In genomic region chr11:58995061-58995806, GRCm38 (mm10) we compare ENCODE assay signal across 8 mouse cellular contexts. TPM values are rescaled to one million over a fixed set of nuclear protein-coding genes. Genes with fewer than 3 reads are reported as not detected.
A peak's percentile ranks its signal among the peaks of the same experiment; 100 is the strongest.
DNase-seq lines count a peak whose midpoint lies in the region; ATAC-seq and TF ChIP-seq lines count a peak whose summit lies in the region.

No protein-coding gene starts in this region.

- intact Hi-C loops in heart, adult 2 months (cut with DNase I) = no loop called here
- intact Hi-C loops in left cerebral cortex, postnatal 4 days (cut with DNase I) = no loop called here

- no peaks in the 10 kb centered on the region for H3K79me2 ChIP-seq in heart, adult 2 months (replicated peaks; ENCODE audit: control insufficient read depth, insufficient read depth, low read length)

- no peak for TF ChIP-seq POLR2A in heart, adult 2 months (IDR thresholded peaks at IDR 0.05; ENCODE audit: insufficient read depth, low read depth, low read length)

- H3K27me3 ChIP-seq in heart, adult 2 months (ENCODE audit: control insufficient read depth, insufficient read depth, low read length) = no peaks in the 10 kb centered on the region
- H3K27me3 ChIP-seq in lung, embryonic 15.5 days = peaks cover 26% of the 10 kb centered on the region
- peaks cover 41% of the 10 kb centered on the region for H3K27me3 ChIP-seq in limb, embryonic 15.5 days
- peaks cover 18% of the 10 kb centered on the region; the same call in 1 of the 2 replicates for H3K27me3 ChIP-seq in stomach, embryonic 15.5 days (replicated peaks)

- H3K4me1 ChIP-seq in heart, adult 2 months (ENCODE audit: control insufficient read depth, insufficient read depth, low read length) = peaks cover 16% of the 10 kb centered on the region
- H3K4me1 ChIP-seq in lung, embryonic 15.5 days = 0 out of 2 replicates have a peak, but pooled peaks cover 3% of the 10 kb centered on the region
- peaks cover 13% of the 10 kb centered on the region for H3K4me1 ChIP-seq in limb, embryonic 15.5 days
- peaks cover 9% of the 10 kb centered on the region; the same call in 1 of the 2 replicates for H3K4me1 ChIP-seq in stomach, embryonic 15.5 days

- peak overlapping the region; percentile 59; the same call in 1 of the 2 replicates for H3K4me2 ChIP-seq in lung, embryonic 15.5 days
- H3K4me2 ChIP-seq in limb, embryonic 15.5 days = no peak overlapping the region
- peak overlapping the region; percentile 75; the same call in 1 of the 2 replicates for H3K4me2 ChIP-seq in stomach, embryonic 15.5 days

- H3K27ac ChIP-seq in heart, adult 2 months = no peak overlapping the region; the same call in 1 of the 2 replicates
- no peak overlapping the region for H3K27ac ChIP-seq in lung, embryonic 15.5 days
- no peak overlapping the region for H3K27ac ChIP-seq in limb, embryonic 15.5 days
- H3K27ac ChIP-seq in stomach, embryonic 15.5 days = no peak overlapping the region

- no peak for TF ChIP-seq EP300 in heart, adult 2 months (IDR thresholded peaks at IDR 0.05; ENCODE audit: insufficient read depth, low read depth, low read length)

- TF ChIP-seq CTCF in heart, adult 2 months (IDR thresholded peaks at IDR 0.05) = no peak

- no peak overlapping the region; the same call in 1 of the 2 replicates for H3K9ac ChIP-seq in heart, adult 2 months (ENCODE audit: low read depth, low read length)
- no peak overlapping the region for H3K9ac ChIP-seq in lung, embryonic 15.5 days
- no peak overlapping the region for H3K9ac ChIP-seq in limb, embryonic 15.5 days
- no peak overlapping the region for H3K9ac ChIP-seq in stomach, embryonic 15.5 days

- H3K4me3 ChIP-seq in heart, adult 2 months = no peak overlapping the region
- no peak overlapping the region for H3K4me3 ChIP-seq in lung, embryonic 15.5 days
- peak overlapping the region; percentile 34; the same call in 1 of the 2 replicates for H3K4me3 ChIP-seq in limb, embryonic 15.5 days
- no peak overlapping the region for H3K4me3 ChIP-seq in stomach, embryonic 15.5 days (replicated peaks)

- 62% methylated on average over 9 of the region's 9 CpGs for WGBS in heart, adult 2 months
- WGBS in lung, embryonic 15.5 days = 75% methylated on average over 9 of the region's 9 CpGs
- WGBS in limb, embryonic 15.5 days = 74% methylated on average over 9 of the region's 9 CpGs
- 79% methylated on average over 9 of the region's 9 CpGs for WGBS in stomach, embryonic 15.5 days

- ATAC-seq in lung, embryonic 15.5 days (ENCODE audit: borderline replicate concordance, extremely low read depth, low FRiP score, low TSS enrichment) = no peak
- no peak for ATAC-seq in limb, embryonic 15.5 days (ENCODE audit: insufficient number of reproducible peaks, low FRiP score, low TSS enrichment, low read depth)
- ATAC-seq in stomach, embryonic 15.5 days (ENCODE audit: insufficient read depth, low FRiP score, low read depth) = no peak

- no peaks in the 10 kb centered on the region for H3K9me3 ChIP-seq in lung, embryonic 15.5 days
- H3K9me3 ChIP-seq in limb, embryonic 15.5 days = no peaks in the 10 kb centered on the region
- no peaks in the 10 kb centered on the region for H3K9me3 ChIP-seq in stomach, embryonic 15.5 days

- H3K36me3 ChIP-seq in heart, adult 2 months (ENCODE audit: control insufficient read depth, insufficient read depth, low read length) = 0 out of 2 replicates have a peak, but pooled peaks cover 2% of the 10 kb centered on the region
- peaks cover 9% of the 10 kb centered on the region; the same call in 1 of the 2 replicates for H3K36me3 ChIP-seq in lung, embryonic 15.5 days
- peaks cover 9% of the 10 kb centered on the region for H3K36me3 ChIP-seq in limb, embryonic 15.5 days
- H3K36me3 ChIP-seq in stomach, embryonic 15.5 days = no peaks in the 10 kb centered on the region

- peak; percentile 94 for DNase-seq in heart, adult 11 months
- no peak for DNase-seq in heart, adult 2 months
- DNase-seq in lung, postnatal 14 days = no peak
- DNase-seq in testis, postnatal 14 days (ENCODE audit: low spot score) = no peak
- DNase-seq in left cerebral cortex, postnatal 4 days = no peak

RNA-seq across cellular contexts. Expression of gene Trim11, which starts 17.3 kb away (rescaled TPM):
- 10 to 100 TPM; 11.9 to 14.0 TPM for total RNA-seq in heart, adult 2 months (2021)
- 14.3 and 19.4 TPM in 2 replicates for polyA plus RNA-seq in heart, adult 2 months (2012; rRNA removed)
- 19.9 and 22.9 TPM in 2 replicates for polyA plus RNA-seq in lung, embryonic 15.5 days (2015; fragmentation: Nextera tagmentation; extraction: Ambion mirVana)
- polyA plus RNA-seq in limb, embryonic 15.5 days (2015; fragmentation: Nextera tagmentation; extraction: Ambion mirVana) = 20.4 and 23.9 TPM in 2 replicates
- polyA plus RNA-seq in stomach, embryonic 15.5 days (2015; fragmentation: Nextera tagmentation; extraction: Ambion mirVana) = 17.9 and 19.1 TPM in 2 replicates
- total RNA-seq in left cerebral cortex, postnatal 4 days (2021) = 10 to 100 TPM; 26.0 to 27.0 TPM

RNA-seq across cellular contexts. Expression of gene Hist3h2a, which starts 40.7 kb away (rescaled TPM):
- 10 to 100 TPM; 13.6 to 14.0 TPM for total RNA-seq in heart, adult 2 months (2021)
- polyA plus RNA-seq in heart, adult 2 months (2012; rRNA removed) = 12.6 and 15.4 TPM in 2 replicates
- polyA plus RNA-seq in lung, embryonic 15.5 days (2015; fragmentation: Nextera tagmentation; extraction: Ambion mirVana) = 22.2 and 23.7 TPM in 2 replicates
- 24.8 and 26.9 TPM in 2 replicates for polyA plus RNA-seq in limb, embryonic 15.5 days (2015; fragmentation: Nextera tagmentation; extraction: Ambion mirVana)
- polyA plus RNA-seq in stomach, embryonic 15.5 days (2015; fragmentation: Nextera tagmentation; extraction: Ambion mirVana) = 29.6 and 32.2 TPM in 2 replicates
- total RNA-seq in left cerebral cortex, postnatal 4 days (2021) = 100 to 1,000 TPM in 1 of 2 experiments, 10 to 100 TPM in 1; 95.0 to 101 TPM

RNA-seq across cellular contexts. Expression of gene Trim17, which starts 40.7 kb away (rescaled TPM):
- total RNA-seq in heart, adult 2 months (2021) = under 1 TPM in 1 of 2 experiments, not detected in 1; 0.07 TPM
- polyA plus RNA-seq in heart, adult 2 months (2012; rRNA removed) = 0.20 and 0.37 TPM in 2 replicates
- 0.31 and 0.39 TPM in 2 replicates for polyA plus RNA-seq in lung, embryonic 15.5 days (2015; fragmentation: Nextera tagmentation; extraction: Ambion mirVana)
- 0.60 and 0.62 TPM in 2 replicates for polyA plus RNA-seq in limb, embryonic 15.5 days (2015; fragmentation: Nextera tagmentation; extraction: Ambion mirVana)
- polyA plus RNA-seq in stomach, embryonic 15.5 days (2015; fragmentation: Nextera tagmentation; extraction: Ambion mirVana) = 0.19 and 0.28 TPM in 2 replicates
- total RNA-seq in left cerebral cortex, postnatal 4 days (2021) = 1 to 10 TPM; 1.8 to 2.0 TPM

RNA-seq across cellular contexts. Expression of gene Hist3h2ba, which starts 46.5 kb away (rescaled TPM):
- 1 to 10 TPM in 1 of 2 experiments, under 1 TPM in 1; 0.81 to 1.1 TPM for total RNA-seq in heart, adult 2 months (2021)
- polyA plus RNA-seq in heart, adult 2 months (2012; rRNA removed) = 0.67 and 1.5 TPM in 2 replicates
- polyA plus RNA-seq in lung, embryonic 15.5 days (2015; fragmentation: Nextera tagmentation; extraction: Ambion mirVana) = 19.3 and 21.5 TPM in 2 replicates
- polyA plus RNA-seq in limb, embryonic 15.5 days (2015; fragmentation: Nextera tagmentation; extraction: Ambion mirVana) = 12.6 and 31.7 TPM in 2 replicates
- polyA plus RNA-seq in stomach, embryonic 15.5 days (2015; fragmentation: Nextera tagmentation; extraction: Ambion mirVana) = 42.0 and 45.8 TPM in 2 replicates
- 100 to 1,000 TPM; 299 to 314 TPM for total RNA-seq in left cerebral cortex, postnatal 4 days (2021)

RNA-seq across cellular contexts. Expression of gene Rnf187, which starts 56.5 kb away (rescaled TPM):
- 100 to 1,000 TPM; 164 to 177 TPM for total RNA-seq in heart, adult 2 months (2021)
- 182 and 190 TPM in 2 replicates for polyA plus RNA-seq in heart, adult 2 months (2012; rRNA removed)
- 241 and 245 TPM in 2 replicates for polyA plus RNA-seq in lung, embryonic 15.5 days (2015; fragmentation: Nextera tagmentation; extraction: Ambion mirVana)
- polyA plus RNA-seq in limb, embryonic 15.5 days (2015; fragmentation: Nextera tagmentation; extraction: Ambion mirVana) = 202 and 230 TPM in 2 replicates
- polyA plus RNA-seq in stomach, embryonic 15.5 days (2015; fragmentation: Nextera tagmentation; extraction: Ambion mirVana) = 229 and 235 TPM in 2 replicates
- total RNA-seq in left cerebral cortex, postnatal 4 days (2021) = 100 to 1,000 TPM; 386 to 426 TPM
